Mouse (Mus musculus) thymus, adult 2 months (tissue): ENCODE measurements around the gene As3mt. TPM values are rescaled to one million over a fixed set of nuclear protein-coding genes. Genes with fewer than 3 reads are reported as not detected.

Source experiments
- DNase-seq: peaks from one replicate; pipeline ENCODE4 v3.0.0; 2021
- H3K27ac ChIP-seq: fragments of 200-500 bp; 2 replicates; pipeline ENCODE4 v1.5.1; 2012; ENCODE audit warnings: low read length, control low read depth; ENCODE audit not compliant: control insufficient read depth, insufficient read depth
- H3K27me3 ChIP-seq: fragments of 200-500 bp; 2 replicates; pipeline ENCODE4 v1.6.1; 2012; ENCODE audit warnings: mild to moderate bottlenecking, low read length, moderate library complexity, mixed read lengths; ENCODE audit not compliant: control insufficient read depth, insufficient read depth
- H3K36me3 ChIP-seq: fragments of 200-500 bp; 2 replicates; pipeline ENCODE4 v1.6.1; 2012; ENCODE audit warnings: mild to moderate bottlenecking, low read length, moderate library complexity; ENCODE audit not compliant: control insufficient read depth, insufficient read depth
- H3K4me1 ChIP-seq: fragments of 200-500 bp; replicated peaks from 2 replicates; pipeline ENCODE4 v1.6.1; 2012; ENCODE audit warnings: low read length; ENCODE audit not compliant: control insufficient read depth, insufficient read depth
- H3K4me3 ChIP-seq: fragments of 200-500 bp; 2 replicates; pipeline ENCODE4 v1.5.1; 2012; ENCODE audit warnings: mild to moderate bottlenecking, low read length, control low read depth, moderate library complexity; ENCODE audit not compliant: control insufficient read depth, insufficient read depth
- CTCF ChIP-seq: fragments of 200-500 bp; IDR thresholded peaks from 2 replicates; pipeline ENCODE4 v1.5.1; 2012; ENCODE audit warnings: mild to moderate bottlenecking, control low read depth, low read length, moderate library complexity, borderline replicate concordance; ENCODE audit not compliant: control insufficient read depth, poor library complexity, insufficient read depth; ENCODE audit errors: extremely low read depth
- POLR2A ChIP-seq: fragments of 200-500 bp; IDR thresholded peaks from 2 replicates; pipeline ENCODE4 v1.6.1; 2012; ENCODE audit warnings: mild to moderate bottlenecking, low read length, control low read depth, moderate library complexity; ENCODE audit not compliant: control insufficient read depth, poor library complexity, insufficient read depth; ENCODE audit errors: extremely low read depth
- WGBS: fragments of 180-500 bp; shearing (Covaris S2); methylation state at CpG from one replicate; pipeline ENCODE4 v1.1.7; 2018; 5-methylcytosine and 5-hydroxymethylcytosine counted together
- polyA plus RNA-seq: library from polyadenylated mRNA; depleted of rRNA; stranded (reverse); fragments of >200 nt; gene quantifications from 2 replicates; pipeline ENCODE4 v1.2.3, GENCODE M21; 2012

Gene As3mt
- polyA plus RNA-seq, 1 experiment, result 9.5 TPM

DNA sequence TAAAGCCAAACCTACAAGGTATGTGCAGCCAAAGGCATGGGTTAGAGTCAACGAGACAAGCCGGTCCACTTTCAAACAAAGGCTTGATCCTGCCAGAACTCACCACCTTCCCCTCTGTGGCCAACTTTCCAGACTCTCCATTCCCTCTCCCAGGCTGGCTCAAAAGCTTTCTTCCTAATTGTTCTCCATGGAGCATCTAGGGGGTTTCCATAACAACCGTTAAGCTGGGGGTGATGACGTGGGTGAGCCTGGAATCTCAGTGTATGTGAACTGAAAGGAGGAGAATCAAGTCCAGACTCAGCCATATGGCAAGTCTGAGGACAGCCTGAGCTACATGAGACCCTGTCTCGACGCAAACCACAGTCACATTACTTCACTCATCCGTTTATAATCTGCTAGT lies 41.8 kb upstream of the As3mt start:
- DNase-seq, result no peak
- Histone ChIP-seq H3K36me3 (no peaks in the 10 kb centered on the region), H3K27me3 (no peaks in the 10 kb centered on the region), H3K4me3 (no peak overlapping the region), H3K4me1 (no peaks in the 10 kb centered on the region), H3K27ac (no peak overlapping the region)
- WGBS, result 84% methylated on average over 7 of the region's 7 CpGs
- TF ChIP-seq POLR2A (no peak), CTCF (no peak)

- H3K27me3 ChIP-seq, result no peaks in the 10 kb centered on the region; the same call in 1 of the 2 replicates
- no peaks in the 10 kb centered on the region for H3K4me1 ChIP-seq
- DNase-seq, result no peak
- WGBS, result 88% methylated on average over 11 of the region's 11 CpGs
- H3K36me3 ChIP-seq, result no peaks in the 10 kb centered on the region
- TF ChIP-seq POLR2A, result no peak
- no peak for TF ChIP-seq CTCF
- no peak overlapping the region for H3K4me3 ChIP-seq
- no peak overlapping the region for H3K27ac ChIP-seq
These were observed 40.0 kb upstream of the As3mt start for GRCm38 (mm10) chr19:46667300-46667699.

GRCm38 (mm10) chr19:46668263-46668662 lies 39.0 kb upstream of the As3mt start:
- TF ChIP-seq POLR2A, result no peak
- TF ChIP-seq CTCF, result no peak
- H3K27ac ChIP-seq, result no peak overlapping the region
- no peaks in the 10 kb centered on the region for H3K36me3 ChIP-seq
- no peaks in the 10 kb centered on the region; the same call in 1 of the 2 replicates for H3K27me3 ChIP-seq
- no peak overlapping the region for H3K4me3 ChIP-seq
- no peak for DNase-seq
- WGBS, result 94% methylated on average over 10 of the region's 10 CpGs
- H3K4me1 ChIP-seq, result no peaks in the 10 kb centered on the region

DNA sequence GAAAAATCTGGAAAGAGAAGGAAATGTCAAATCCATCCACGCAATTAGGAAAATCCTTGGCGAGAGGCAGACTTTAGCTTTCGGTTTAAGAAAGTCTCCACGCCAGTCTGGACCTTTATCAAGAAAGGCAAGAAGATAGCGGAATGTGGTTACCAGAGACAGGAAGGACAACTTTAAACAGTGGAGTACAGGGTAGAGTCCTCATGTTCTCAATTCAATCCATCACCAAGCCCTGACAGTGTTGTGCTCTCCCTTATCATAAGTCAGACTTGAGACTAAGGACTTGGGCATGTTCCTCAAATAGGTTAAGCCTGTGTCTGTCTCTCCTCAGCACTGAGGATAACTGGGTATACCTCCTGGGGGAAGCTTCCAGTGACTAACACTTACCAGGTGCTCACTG lies 37.5 kb upstream of the As3mt start:
- 87% methylated on average over 5 of the region's 5 CpGs for WGBS
- TF ChIP-seq CTCF, result no peak
- TF ChIP-seq POLR2A, result no peak
- H3K4me3 ChIP-seq, result no peak overlapping the region

DNA sequence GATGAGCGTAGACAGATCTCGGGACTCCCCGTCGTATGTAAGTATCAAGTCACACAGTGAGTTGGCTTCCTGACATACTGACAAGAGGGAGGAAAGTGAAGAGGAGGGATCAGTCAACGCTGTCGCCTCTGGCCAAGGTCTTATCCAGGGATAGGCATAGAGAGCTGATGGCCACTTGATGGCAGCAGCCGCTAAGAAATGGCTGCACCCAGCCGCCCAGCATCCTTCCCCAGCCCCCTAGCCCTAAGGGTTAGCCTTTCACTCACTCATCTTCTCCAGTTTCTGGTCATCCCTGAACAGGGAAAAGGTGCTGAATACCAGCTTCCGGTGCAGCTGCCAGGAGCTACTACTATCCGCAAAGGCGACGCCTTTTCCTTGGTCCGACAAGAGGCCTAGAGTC lies 36.6 kb upstream of the As3mt start:
- 46% methylated on average over 13 of the region's 13 CpGs for WGBS
- Histone ChIP-seq H3K36me3 (no peaks in the 10 kb centered on the region), H3K4me3 (no peak overlapping the region), H3K27ac (no peak overlapping the region), H3K27me3 (no peaks in the 10 kb centered on the region; the same call in 1 of the 2 replicates), H3K4me1 (no peaks in the 10 kb centered on the region)
- TF ChIP-seq POLR2A, result no peak
- peak; percentile 85; the same call in 1 of the 2 replicates for TF ChIP-seq CTCF
- peak; percentile 56 for DNase-seq

More for the DNA sequence above, 37.5 kb upstream of the As3mt start:
- Histone ChIP-seq H3K4me1 (no peaks in the 10 kb centered on the region), H3K27ac (no peak overlapping the region), H3K27me3 (no peaks in the 10 kb centered on the region; the same call in 1 of the 2 replicates), H3K36me3 (no peaks in the 10 kb centered on the region)
- DNase-seq, result no peak

- Histone ChIP-seq H3K27me3 (no peaks in the 10 kb centered on the region; the same call in 1 of the 2 replicates), H3K27ac (no peak within 1 kb of the TSS), H3K36me3 (no peaks in the 10 kb centered on the region), H3K4me1 (no peaks in the 10 kb centered on the region), H3K4me3 (no peak within 1 kb of the TSS)
- WGBS, result 81% methylated on average over 5 of the region's 5 CpGs
- no peak for TF ChIP-seq POLR2A
- TF ChIP-seq CTCF, result no peak
- DNase-seq, result no peak
These were observed 34.4 kb upstream of the As3mt start, which contains the start of gene Cyp17a1 for GRCm38 (mm10) chr19:46672766-46673418. Cyp17a1 (minus strand) TSS chr19:46673172.

GRCm38 (mm10) chr19:46675641-46676040 lies 31.6 kb upstream of the As3mt start:
- no peak for DNase-seq
- WGBS, result 92% methylated on average over 3 of the region's 3 CpGs

More at GRCm38 (mm10) chr19:46675641-46676040, 31.6 kb upstream of the As3mt start:
- Histone ChIP-seq H3K27me3 (no peaks in the 10 kb centered on the region; the same call in 1 of the 2 replicates), H3K36me3 (no peaks in the 10 kb centered on the region), H3K4me1 (no peaks in the 10 kb centered on the region), H3K27ac (no peak overlapping the region), H3K4me3 (no peak overlapping the region)
- TF ChIP-seq POLR2A, result no peak
- no peak for TF ChIP-seq CTCF
